Mouse (Mus musculus): ENCODE measurements around the gene Slc13a2.

The Slc13a2 gene

GRCm38 (mm10) chr11:78392728-78393127 lies 29.3 kb downstream of the Slc13a2 start:
- no peak for DNase-seq (ENCODE audit: low spot score in 2 of 2)

GRCm38 (mm10) chr11:78386508-78387043 lies 35.4 kb downstream of the Slc13a2 start, which contains the start of gene Foxn1:
TSS of gene Foxn1 (minus strand) at chr11:78386558.
- peak in 1 of 2 experiments; percentile 47 for DNase-seq (ENCODE audit: low spot score in 2 of 2)

- no peak for DNase-seq (ENCODE audit: low spot score in 2 of 2)
Observed at GRCm38 (mm10) chr11:78385776-78386175, 36.2 kb downstream of the Slc13a2 start.

- DNase-seq (ENCODE audit: low spot score in 2 of 2), result no peak
Observed at GRCm38 (mm10) chr11:78382701-78383100, 39.3 kb downstream of the Slc13a2 start.

- DNase-seq (ENCODE audit: low spot score in 2 of 2), result no peak
Observed at GRCm38 (mm10) chr11:78382286-78382685, 39.7 kb downstream of the Slc13a2 start.

- no peak for DNase-seq (ENCODE audit: low spot score in 2 of 2)
Observed at GRCm38 (mm10) chr11:78380996-78381395, 41.0 kb downstream of the Slc13a2 start.

GRCm38 (mm10) chr11:78380351-78380750 lies 41.7 kb downstream of the Slc13a2 start:
- no peak for DNase-seq (ENCODE audit: low spot score in 2 of 2)

- DNase-seq (ENCODE audit: low spot score in 2 of 2), result peak in 1 of 2 experiments; percentile 47
Observed at GRCm38 (mm10) chr11:78377549-78378159, 44.4 kb downstream of the Slc13a2 start.

- no peak for DNase-seq (ENCODE audit: low spot score in 2 of 2)
Observed at GRCm38 (mm10) chr11:78374147-78374546, 47.9 kb downstream of the Slc13a2 start.

GRCm38 (mm10) chr11:78372610-78373009 lies 49.4 kb downstream of the Slc13a2 start:
- DNase-seq (ENCODE audit: low spot score in 2 of 2), result no peak

- DNase-seq (ENCODE audit: low spot score in 2 of 2), result no peak
Observed at GRCm38 (mm10) chr11:78372166-78372565, 49.9 kb downstream of the Slc13a2 start.

GRCm38 (mm10) chr11:78371711-78372110 lies 50.3 kb downstream of the Slc13a2 start:
- no peak for DNase-seq (ENCODE audit: low spot score in 2 of 2)

- DNase-seq (ENCODE audit: low spot score in 2 of 2), result no peak
Observed at GRCm38 (mm10) chr11:78370389-78370788, 51.6 kb downstream of the Slc13a2 start.

GRCm38 (mm10) chr11:78367456-78368225 lies 54.4 kb downstream of the Slc13a2 start:
- DNase-seq (ENCODE audit: low spot score in 2 of 2), result peak; percentile 61 to 69

- DNase-seq (ENCODE audit: low spot score in 2 of 2), result peak in 1 of 2 experiments; percentile 50
Observed at GRCm38 (mm10) chr11:78364103-78364502, 57.9 kb downstream of the Slc13a2 start.

GRCm38 (mm10) chr11:78363309-78364007 lies 58.6 kb downstream of the Slc13a2 start:
- no peak for DNase-seq (ENCODE audit: low spot score in 2 of 2)

GRCm38 (mm10) chr11:78360789-78361131 lies 61.3 kb downstream of the Slc13a2 start:
- no peak for DNase-seq (ENCODE audit: low spot score in 2 of 2)

GRCm38 (mm10) chr11:78360125-78360788 lies 61.8 kb downstream of the Slc13a2 start:
- DNase-seq (ENCODE audit: low spot score in 2 of 2), result peak; percentile 69 to 78

GRCm38 (mm10) chr11:78358330-78359007 lies 63.5 kb downstream of the Slc13a2 start:
- DNase-seq (ENCODE audit: low spot score in 2 of 2), result no peak

- peak in 1 of 2 experiments; percentile 58 for DNase-seq (ENCODE audit: low spot score in 2 of 2)
Observed at GRCm38 (mm10) chr11:78355471-78356238, 66.4 kb downstream of the Slc13a2 start.

All from urinary bladder, postnatal 36 days (tissue).